Mouse (Mus musculus) right cerebral cortex, postnatal 14 days (tissue): Measurements from ENCODE around the gene Guca1a.
"Not testable (repeated sequence)": the region's sequence is repeated elsewhere in the genome, so short reads cannot be mapped to it uniquely, and the experiment has no call there.

Experiments
- DNase-seq: peaks from one replicate; pipeline ENCODE4 v3.0.0; 2022

The Guca1a gene

GRCm38 (mm10) chr17:47409897-47410861, 9.8 kb upstream of the Guca1a start:
- DNase-seq: not testable (repeated sequence)

- DNase-seq: peak; percentile 52
Measured at GRCm38 (mm10) chr17:47408558-47408898, 8.1 kb upstream of the Guca1a start.

DNA sequence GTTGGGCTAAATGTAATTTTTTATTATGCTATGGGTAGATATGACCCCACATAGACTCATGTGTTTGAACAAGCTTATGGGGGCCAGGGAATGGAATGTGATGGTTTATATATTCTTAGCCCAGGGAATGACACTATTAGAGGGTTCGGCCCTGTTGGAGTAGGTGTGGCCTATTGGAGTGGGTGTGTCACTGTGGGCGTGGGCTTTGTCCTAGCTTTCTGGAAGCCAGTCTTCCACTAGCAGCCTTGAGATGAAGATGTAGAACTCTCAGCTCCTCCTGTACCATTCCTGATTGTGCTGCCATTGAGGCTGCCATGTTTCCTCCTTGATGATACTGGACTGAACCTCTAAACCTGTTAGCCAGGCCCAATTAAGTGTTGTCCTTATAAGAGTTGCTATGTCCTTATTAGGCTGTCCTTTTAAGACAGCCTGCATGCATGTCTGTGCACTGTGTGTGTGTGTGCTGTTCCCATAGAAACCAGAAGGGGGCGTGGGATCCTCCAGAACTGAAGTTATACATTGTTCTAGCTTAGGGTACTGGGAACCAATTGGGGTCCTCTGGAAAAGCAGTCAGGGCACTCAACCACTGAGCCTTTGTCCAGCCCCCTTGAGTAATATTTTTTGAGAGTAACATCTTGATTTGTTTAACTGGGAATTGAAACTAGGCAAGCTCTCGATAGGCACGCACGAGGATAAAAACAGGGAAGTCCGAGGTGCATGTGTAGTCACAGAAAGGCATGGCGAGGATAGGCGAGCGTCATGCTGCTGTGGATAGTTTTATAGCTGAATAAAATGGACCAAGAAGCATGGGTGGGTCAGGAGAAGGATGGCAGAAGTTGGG, 7.6 kb upstream of the Guca1a start:
- no peak for DNase-seq

DNA sequence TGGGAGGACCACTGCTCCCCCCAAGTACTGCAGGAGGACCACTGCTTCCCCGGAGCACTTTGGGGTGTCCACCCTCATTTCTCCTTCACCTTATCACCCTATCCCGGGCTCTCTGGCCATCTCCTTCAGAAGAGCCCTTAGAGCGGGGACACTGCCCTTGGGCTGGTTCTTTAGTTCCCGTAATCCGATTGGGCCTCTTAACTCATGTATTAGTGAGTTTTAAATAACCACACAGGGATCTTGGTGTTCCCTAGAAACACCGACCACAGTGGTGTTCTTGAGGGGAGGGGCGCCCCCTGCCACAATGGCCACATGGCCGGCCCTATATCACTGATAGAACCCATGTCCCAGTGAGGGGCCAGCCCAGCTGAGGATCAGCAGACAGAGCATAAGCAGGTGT, 1.3 kb downstream of the Guca1a start:
- DNase-seq: no peak

DNA sequence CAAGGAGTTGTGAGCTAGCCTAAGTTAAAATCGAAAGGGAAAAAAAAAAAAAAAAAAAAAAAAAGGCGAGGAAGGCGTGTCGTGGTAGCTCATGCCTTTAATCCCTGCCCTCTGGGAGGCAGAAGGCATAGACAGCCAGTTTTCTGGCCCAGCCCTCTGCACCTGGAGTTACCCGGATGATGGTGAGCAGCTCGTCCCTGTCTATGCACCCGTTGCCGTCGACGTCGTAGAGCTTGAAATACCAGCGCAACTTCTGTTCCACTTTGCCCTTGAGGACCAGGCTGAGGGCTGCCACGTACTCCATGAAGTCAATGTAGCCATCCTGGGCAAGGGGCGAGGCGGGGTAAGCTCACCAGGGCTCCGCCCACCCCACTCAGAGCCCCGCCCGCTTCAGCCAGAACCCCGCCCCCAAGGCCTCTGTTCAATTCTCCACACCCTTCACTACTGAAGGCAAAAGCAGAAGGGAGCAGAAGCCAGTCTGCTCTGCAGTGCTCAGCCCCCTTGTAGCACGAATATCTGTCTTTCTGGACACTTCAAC, 4.9 kb downstream of the Guca1a start:
- DNase-seq: peak; percentile 34

GRCm38 (mm10) chr17:47394223-47394869, 6.0 kb downstream of the Guca1a start:
- no peak for DNase-seq

DNA sequence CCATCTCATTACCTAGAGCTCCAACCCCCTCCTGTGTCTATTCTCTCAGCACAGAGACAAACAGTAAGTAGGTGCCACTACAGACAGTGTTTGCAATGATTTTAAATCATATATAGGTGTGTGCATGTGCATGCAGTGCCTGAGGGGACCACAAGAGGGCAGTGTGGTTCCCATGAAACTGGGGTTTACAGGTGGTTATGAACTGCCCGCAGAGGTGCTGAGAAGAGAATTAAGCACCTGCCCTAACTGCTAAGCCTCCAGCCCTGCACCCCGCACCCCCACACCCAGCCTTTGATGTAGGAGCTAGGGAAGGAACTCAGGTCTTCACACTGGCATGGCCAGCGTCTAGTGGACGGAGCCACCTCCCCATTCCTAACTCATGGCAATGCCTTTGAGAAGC, 13.7 kb downstream of the Guca1a start:
- DNase-seq: peak; percentile 49

DNA sequence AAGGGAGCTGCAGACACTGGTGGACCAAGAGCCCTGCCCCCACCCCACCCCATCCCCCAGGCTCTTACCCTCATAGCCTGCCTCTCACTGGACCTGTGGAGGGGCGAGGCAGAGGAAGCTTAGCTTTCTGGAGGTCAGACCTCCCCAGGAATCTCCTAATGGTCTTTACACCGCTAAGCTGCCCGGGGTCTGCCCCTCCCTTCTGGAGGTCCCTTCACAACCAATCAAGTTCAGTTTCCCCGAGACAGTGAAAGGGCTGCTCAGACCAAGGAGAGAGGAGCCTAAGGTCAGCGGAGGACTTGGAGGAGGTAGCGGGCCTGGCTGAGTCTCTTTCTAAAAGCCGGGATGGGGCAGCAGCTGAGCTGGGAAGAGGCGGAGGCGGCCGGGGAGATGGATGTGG, 15.2 kb downstream of the Guca1a start, which contains the start of gene Guca1b:
Gene Guca1b, plus strand, starts transcription at position 249 of the 400 bp plus-strand sequence.
- DNase-seq: no peak

- DNase-seq: no peak
Measured at GRCm38 (mm10) chr17:47384064-47384463, 16.3 kb downstream of the Guca1a start.

- no peak for DNase-seq
Measured at GRCm38 (mm10) chr17:47383266-47383665, 17.1 kb downstream of the Guca1a start.

DNA sequence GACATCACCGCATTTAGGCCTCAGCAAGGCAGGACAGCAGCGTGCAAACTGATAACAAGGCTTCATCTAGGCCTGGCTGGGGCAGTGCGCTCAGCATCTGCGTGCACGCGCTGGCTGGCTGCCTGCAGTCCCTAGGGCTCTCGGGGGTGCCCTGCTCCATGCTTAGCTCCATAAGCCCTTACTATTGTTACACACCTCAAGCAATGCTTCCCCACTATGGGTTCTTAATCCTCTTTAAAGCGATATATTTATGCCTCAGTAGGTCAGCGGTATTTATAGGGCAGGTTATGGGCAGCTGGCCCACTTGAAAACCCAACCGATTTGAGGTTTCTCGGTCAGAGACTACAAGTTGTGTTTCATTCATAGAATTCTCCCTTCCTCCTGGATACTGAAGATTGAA, 18.5 kb downstream of the Guca1a start:
- no peak for DNase-seq

- DNase-seq: no peak
Measured at GRCm38 (mm10) chr17:47378133-47378532, 22.3 kb downstream of the Guca1a start.

GRCm38 (mm10) chr17:47376779-47377280, 23.6 kb downstream of the Guca1a start:
- DNase-seq: no peak

GRCm38 (mm10) chr17:47373991-47374390, 26.4 kb downstream of the Guca1a start:
- DNase-seq: no peak

DNA sequence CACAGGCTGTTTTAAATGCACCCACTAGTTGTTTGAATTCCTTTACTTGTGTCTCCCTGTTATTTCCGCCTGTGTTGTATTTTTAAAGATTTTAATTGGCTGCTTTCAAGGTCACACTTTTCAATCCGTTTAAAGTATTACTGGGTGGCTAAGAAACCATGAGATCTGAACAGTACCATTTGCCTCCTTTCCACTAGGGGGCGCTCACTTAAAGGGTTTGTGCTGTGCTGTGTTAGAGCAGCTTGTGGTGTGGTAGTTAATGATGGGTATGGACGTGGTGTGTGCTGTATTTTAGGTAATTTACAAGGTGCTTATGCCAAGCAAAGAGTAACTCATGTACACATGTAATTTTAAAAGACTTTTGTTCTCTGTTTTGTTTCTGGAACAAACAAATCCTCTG, 28.9 kb downstream of the Guca1a start:
- peak; percentile 66 for DNase-seq

DNA sequence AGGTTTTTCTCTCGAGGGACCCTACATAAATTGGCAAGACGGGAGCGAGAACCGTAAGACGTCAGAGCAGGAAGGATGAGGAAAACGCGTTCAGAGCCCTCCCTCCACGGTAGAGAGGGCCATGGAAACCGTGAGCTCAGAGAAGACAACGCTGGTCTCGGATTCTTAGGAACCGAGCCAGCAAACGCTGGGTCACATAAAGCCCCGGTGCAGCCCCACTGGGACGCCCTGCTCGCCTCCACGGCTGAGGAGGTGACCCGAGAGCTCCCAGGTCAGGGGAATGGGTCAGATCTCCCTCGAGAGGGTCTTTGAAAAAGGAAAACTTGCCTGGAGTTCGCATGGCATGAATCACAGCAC, 31.3 kb downstream of the Guca1a start:
- no peak for DNase-seq

DNA sequence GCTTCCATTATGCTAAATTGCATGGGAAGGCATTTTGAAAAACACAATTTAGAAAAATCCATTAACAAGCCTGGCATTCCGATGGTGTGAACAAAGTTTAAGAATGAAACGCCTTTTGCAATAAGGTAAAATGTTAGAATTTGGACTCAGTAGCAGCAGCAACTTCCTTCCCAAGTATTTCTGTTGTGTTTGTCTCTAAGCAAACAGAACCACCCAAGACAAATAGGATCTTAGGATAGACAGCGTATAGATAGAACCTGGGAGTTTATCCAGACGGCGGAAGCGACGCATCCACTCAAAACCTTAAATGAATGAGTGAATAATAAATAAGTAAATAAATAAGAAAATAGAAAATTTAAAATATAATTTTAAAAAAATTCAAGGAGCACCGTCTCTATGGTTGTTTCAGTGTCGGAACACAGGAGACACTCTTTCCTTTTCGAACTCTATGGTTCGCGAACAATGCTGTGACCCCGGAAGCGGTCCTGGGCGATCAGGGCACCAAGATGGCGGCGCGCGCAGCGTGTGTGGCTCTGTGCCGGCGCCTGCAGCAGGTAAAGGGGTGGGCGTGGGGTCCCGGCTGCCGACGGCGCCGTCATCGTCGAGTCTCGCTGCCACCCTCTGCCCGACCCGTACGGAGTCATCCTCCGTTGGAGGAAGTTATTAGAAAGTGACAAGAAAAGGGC, 31.8 kb downstream of the Guca1a start, which contains the start of gene Mrps10:
Gene Mrps10, plus strand, starts transcription at position 487 of the 686 bp plus-strand sequence.
- peak; percentile 86 for DNase-seq

DNA sequence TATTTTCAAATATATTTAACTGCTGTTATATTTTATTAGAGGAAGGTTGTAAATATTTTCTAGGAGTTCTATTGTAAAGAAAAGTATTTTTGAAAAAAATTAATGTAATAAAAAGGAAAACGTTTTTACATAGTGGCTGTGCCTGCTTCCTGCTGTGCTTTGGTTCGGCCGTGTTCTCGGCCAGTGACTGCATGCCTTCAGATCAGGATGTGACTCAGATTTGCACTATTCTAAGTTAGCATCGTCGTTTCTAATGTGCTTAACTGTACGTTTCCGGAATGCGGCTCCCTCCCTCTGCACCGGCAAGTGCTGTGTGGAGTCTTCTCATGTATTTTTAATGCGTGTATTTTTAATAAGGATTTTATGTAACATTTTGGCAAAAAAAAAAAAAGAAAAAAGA, 39.0 kb downstream of the Guca1a start:
- DNase-seq: no peak

GRCm38 (mm10) chr17:47359964-47360363, 40.4 kb downstream of the Guca1a start:
- DNase-seq: peak; percentile 57

- DNase-seq: no peak
Measured at GRCm38 (mm10) chr17:47349721-47350319, 50.6 kb downstream of the Guca1a start.
